Mouse (Mus musculus) kidney, postnatal 0 days (tissue): ENCODE data around the gene Trim26. TPM values are rescaled to one million over a fixed set of nuclear protein-coding genes. Genes with fewer than 3 reads are reported as not detected.
A peak's percentile ranks its signal among the peaks of the same experiment; 100 is the strongest.

Source experiments
- ATAC-seq: fragments of 200-750 bp; cut with Nextera tagmentation; replicated peaks from 2 replicates; pipeline ENCODE4 v1.8.0; 2017; ENCODE audit warnings: low read depth, moderate number of reproducible peaks, moderate TSS enrichment, moderate library complexity; ENCODE audit not compliant: low FRiP score
- DNase-seq: peaks from one replicate; pipeline ENCODE4 v3.0.0-alpha.2; 2016; ENCODE audit warnings: low spot score
- H3K27ac ChIP-seq: fragments of 300-500 bp; sonication (generic); 2 replicates; pipeline ENCODE4 v1.5.1; 2014; ENCODE audit warnings: mild to moderate bottlenecking
- H3K27me3 ChIP-seq: fragments of 300-500 bp; sonication (generic); 2 replicates; pipeline ENCODE4 v1.6.1; 2014; ENCODE audit warnings: low read length, mixed read lengths; ENCODE audit not compliant: insufficient read depth
- H3K36me3 ChIP-seq: fragments of 300-500 bp; sonication (generic); 2 replicates; pipeline ENCODE4 v1.6.1; 2014; ENCODE audit warnings: low read length, mixed read lengths; ENCODE audit not compliant: insufficient read depth
- H3K4me1 ChIP-seq: fragments of 300-500 bp; sonication (generic); replicated peaks from 2 replicates; pipeline ENCODE4 v1.6.1; 2014; ENCODE audit warnings: antibody characterized with exemption, low read length, mixed read lengths; ENCODE audit not compliant: insufficient read depth
- H3K4me2 ChIP-seq: fragments of 300-500 bp; sonication (generic); 2 replicates; pipeline ENCODE4 v1.6.1; 2014; ENCODE audit warnings: mild to moderate bottlenecking, low read length, moderate library complexity, mixed read lengths
- H3K4me3 ChIP-seq: fragments of 300-500 bp; sonication (generic); replicated peaks from 2 replicates; pipeline ENCODE4 v1.5.1; 2014; ENCODE audit warnings: low read depth, low read length
- H3K9ac ChIP-seq: fragments of 300-500 bp; sonication (generic); 2 replicates; pipeline ENCODE4 v1.6.1; 2014; ENCODE audit warnings: low read depth, low read length
- H3K9me3 ChIP-seq: fragments of 300-500 bp; sonication (generic); replicated peaks from 2 replicates; pipeline ENCODE4 v1.6.1; 2016; ENCODE audit warnings: low read length, inconsistent platforms, mixed read lengths
- CTCF ChIP-seq: IDR thresholded peaks from 2 replicates; pipeline ENCODE4 v1.5.1; 2016; ENCODE audit warnings: antibody characterized with exemption, low read depth, mild to moderate bottlenecking, moderate library complexity
- WGBS: fragments of 180-500 bp; shearing (Covaris S2); extraction: QIAGEN DNeasy Blood & Tissue Kit; methylation state at CpG from one replicate; pipeline ENCODE4 v1.1.7; 2014; 5-methylcytosine and 5-hydroxymethylcytosine counted together
- polyA plus RNA-seq: library from polyadenylated mRNA; unstranded; fragments of >200 nt; fragmentation: Nextera tagmentation; extraction: Ambion mirVana; gene quantifications from 2 replicates; pipeline ENCODE4 v1.2.1, GENCODE M21; 2015

Gene Trim26
- polyA plus RNA-seq, 1 experiment from 2014 or later, result 33.2 TPM

- no peak overlapping the region for H3K4me3 ChIP-seq
- H3K4me1 ChIP-seq, result no peaks in the 10 kb centered on the region; the same call in 1 of the 2 replicates
- H3K4me2 ChIP-seq, result no peak overlapping the region
- no peaks in the 10 kb centered on the region for H3K9me3 ChIP-seq
- no peak overlapping the region for H3K9ac ChIP-seq
- H3K36me3 ChIP-seq, result no peaks in the 10 kb centered on the region
- no peaks in the 10 kb centered on the region for H3K27me3 ChIP-seq
- no peak overlapping the region for H3K27ac ChIP-seq
- no peak for DNase-seq
- no peak for TF ChIP-seq CTCF
- no peak for ATAC-seq
Observed at GRCm38 (mm10) chr17:36844286-36844719, 7.4 kb downstream of the Trim26 start.

DNA sequence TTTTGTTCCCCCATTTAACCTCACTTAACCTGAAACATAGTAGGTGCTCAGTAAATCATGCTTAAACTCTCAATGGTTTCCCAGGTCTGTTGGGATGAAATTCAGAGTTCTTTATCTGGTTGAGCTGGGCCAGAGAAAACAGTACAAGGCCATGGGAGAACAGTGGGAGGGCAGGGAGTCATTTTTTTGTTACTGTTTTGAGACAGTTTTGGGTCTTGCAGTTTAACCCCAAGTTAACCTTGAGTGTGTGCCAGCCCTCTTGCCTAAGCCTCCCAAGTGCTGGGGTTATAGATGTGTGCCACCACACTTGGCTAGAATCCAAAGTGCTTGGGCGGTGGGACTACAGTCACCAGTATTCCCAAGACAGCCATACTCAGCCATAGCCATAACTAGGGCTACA lies 7.8 kb downstream of the Trim26 start:
- no peak for DNase-seq
- no peak overlapping the region for H3K9ac ChIP-seq
- ATAC-seq, result no peak

DNA sequence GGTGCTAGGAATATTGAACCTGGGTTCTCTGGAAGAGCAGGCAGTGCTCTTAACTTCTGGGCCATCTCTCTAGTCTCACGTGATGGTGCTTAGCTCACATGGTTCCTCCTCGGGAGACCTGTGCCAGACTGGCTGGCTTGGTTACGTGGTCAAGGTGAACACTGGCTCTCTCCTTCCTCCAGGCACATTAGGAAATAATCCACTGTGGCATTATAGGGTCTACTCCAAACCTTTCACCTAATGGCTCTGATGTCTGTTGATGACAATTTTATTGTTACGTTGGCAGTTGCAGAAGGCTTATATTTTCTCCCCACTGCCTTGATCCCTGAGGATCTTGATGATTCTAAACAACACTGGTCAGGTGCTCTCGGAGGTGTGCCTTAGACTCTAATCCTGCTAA lies 12.0 kb downstream of the Trim26 start:
- Histone ChIP-seq H3K27ac (no peak overlapping the region), H3K36me3 (peaks cover 16% of the 10 kb centered on the region; the same call in 1 of the 2 replicates), H3K9me3 (no peaks in the 10 kb centered on the region), H3K27me3 (no peaks in the 10 kb centered on the region), H3K4me2 (no peak overlapping the region), H3K4me3 (no peak overlapping the region), H3K4me1 (no peaks in the 10 kb centered on the region; the same call in 1 of the 2 replicates), H3K9ac (no peak overlapping the region)
- ATAC-seq (no peak), DNase-seq (no peak)
- TF ChIP-seq CTCF, result no peak
- WGBS, result 81% methylated on average over 5 of the region's 5 CpGs

More for the DNA sequence above, 7.8 kb downstream of the Trim26 start:
- Histone ChIP-seq H3K36me3 (no peaks in the 10 kb centered on the region), H3K27ac (no peak overlapping the region), H3K27me3 (no peaks in the 10 kb centered on the region), H3K9me3 (no peaks in the 10 kb centered on the region), H3K4me2 (no peak overlapping the region), H3K4me1 (no peaks in the 10 kb centered on the region; the same call in 1 of the 2 replicates), H3K4me3 (no peak overlapping the region)
- no peak for TF ChIP-seq CTCF
- WGBS, result 58% methylated on average over 1 of the region's 1 CpGs

- no peak for TF ChIP-seq CTCF
- DNase-seq, result no peak
- 93% methylated on average over 2 of the region's 2 CpGs for WGBS
- no peak overlapping the region for H3K4me2 ChIP-seq
- H3K9ac ChIP-seq, result no peak overlapping the region
- H3K4me1 ChIP-seq, result no peaks in the 10 kb centered on the region
- no peaks in the 10 kb centered on the region for H3K9me3 ChIP-seq
- ATAC-seq, result no peak
- H3K27ac ChIP-seq, result no peak overlapping the region
- H3K27me3 ChIP-seq, result no peaks in the 10 kb centered on the region
- peaks cover 24% of the 10 kb centered on the region for H3K36me3 ChIP-seq
- H3K4me3 ChIP-seq, result no peak overlapping the region
Observed at GRCm38 (mm10) chr17:36849992-36850391, 13.1 kb downstream of the Trim26 start.

DNA sequence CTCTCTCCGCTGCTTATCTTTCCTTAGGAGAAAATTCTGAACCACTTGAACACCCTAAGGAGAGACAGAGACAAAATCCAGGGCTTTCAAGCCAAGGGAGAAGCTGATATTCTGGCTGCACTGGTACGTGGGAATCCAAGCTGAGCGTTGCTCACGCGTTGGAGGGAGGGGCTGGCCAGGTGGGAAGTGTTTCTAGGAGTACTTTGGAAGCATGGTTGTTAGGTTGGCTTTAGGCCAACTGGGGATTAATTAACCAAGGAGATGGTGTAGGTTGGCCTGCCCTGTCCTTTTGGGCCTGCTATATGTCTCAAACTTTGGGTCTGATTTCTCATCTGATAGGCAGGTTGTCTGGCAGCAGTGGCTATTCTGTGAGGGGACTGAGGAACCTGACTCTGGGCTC lies 14.3 kb downstream of the Trim26 start:
- WGBS, result 82% methylated on average over 5 of the region's 5 CpGs
- no peak overlapping the region for H3K27ac ChIP-seq
- no peak overlapping the region for H3K4me3 ChIP-seq
- no peak for DNase-seq
- no peaks in the 10 kb centered on the region for H3K9me3 ChIP-seq
- no peaks in the 10 kb centered on the region for H3K27me3 ChIP-seq
- peak; percentile 61; the same call in 1 of the 2 replicates for ATAC-seq
- no peak overlapping the region for H3K9ac ChIP-seq
- TF ChIP-seq CTCF, result no peak
- H3K36me3 ChIP-seq, result peaks cover 34% of the 10 kb centered on the region
- H3K4me2 ChIP-seq, result no peak overlapping the region
- no peaks in the 10 kb centered on the region for H3K4me1 ChIP-seq

GRCm38 (mm10) chr17:36851627-36852026 lies 14.7 kb downstream of the Trim26 start:
- Histone ChIP-seq H3K27me3 (no peaks in the 10 kb centered on the region), H3K27ac (no peak overlapping the region), H3K4me2 (no peak overlapping the region), H3K9me3 (no peaks in the 10 kb centered on the region), H3K36me3 (peaks cover 37% of the 10 kb centered on the region), H3K9ac (no peak overlapping the region), H3K4me1 (no peaks in the 10 kb centered on the region), H3K4me3 (no peak overlapping the region)
- TF ChIP-seq CTCF, result no peak
- WGBS, result 84% methylated on average over 5 of the region's 5 CpGs
- ATAC-seq (no peak), DNase-seq (no peak)

GRCm38 (mm10) chr17:36855484-36855883 lies 18.6 kb downstream of the Trim26 start:
- TF ChIP-seq CTCF, result no peak
- Histone ChIP-seq H3K4me1 (no peaks in the 10 kb centered on the region), H3K9me3 (no peaks in the 10 kb centered on the region), H3K27ac (no peak overlapping the region), H3K27me3 (no peaks in the 10 kb centered on the region), H3K4me3 (no peak overlapping the region), H3K4me2 (no peak overlapping the region), H3K9ac (no peak overlapping the region), H3K36me3 (peaks cover 53% of the 10 kb centered on the region)
- 93% methylated on average over 3 of the region's 3 CpGs for WGBS
- ATAC-seq (no peak), DNase-seq (no peak)
